Mouse (Mus musculus) stomach, adult 2 months (tissue): ENCODE measurements around the gene Ibtk. TPM values are rescaled to one million over a fixed set of nuclear protein-coding genes. Genes with fewer than 3 reads are reported as not detected.

Experiments used
- polyA plus RNA-seq: library from polyadenylated mRNA; depleted of rRNA; stranded (reverse); fragments of >200 nt; gene quantifications from 2 replicates; pipeline ENCODE4 v1.2.3, GENCODE M21; 2012; rRNA removed

Ibtk gene
- polyA plus RNA-seq, result 1.9 and 2.4 TPM in 2 replicates

GRCm38 (mm10) chr9:85749142-85749921 lies at the start of gene Ibtk:
Gene Ibtk, minus strand, starts transcription at chr9:85749334.

Other genes with a start within 250 kb of the Ibtk start
- gene Tpbg, start 93.0 kb upstream of the Ibtk start, polyA plus RNA-seq, result 0.80 and 0.82 TPM in 2 replicates